14 mouse cellular contexts compared by ENCODE assay signal in the genomic region with DNA sequence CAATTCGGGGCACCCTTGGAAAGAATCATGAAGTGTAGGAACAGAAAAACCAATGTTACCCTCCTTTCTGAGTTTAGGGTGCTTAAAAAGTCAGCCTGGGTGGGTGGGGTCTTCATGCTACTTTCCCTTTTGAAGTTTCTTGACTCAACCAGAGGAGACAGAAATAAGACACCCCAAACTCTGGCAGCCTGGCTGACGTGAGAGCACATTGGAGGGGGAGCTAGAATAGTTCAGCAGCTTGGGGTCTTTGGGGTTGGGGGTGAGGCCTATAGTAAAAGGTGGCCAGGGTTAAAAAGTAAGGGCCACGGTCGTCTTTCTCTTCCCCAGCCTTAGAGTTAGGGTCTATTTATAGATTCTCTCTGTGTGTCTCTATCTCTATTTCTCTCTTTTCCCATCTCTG. TPM values are rescaled to one million over a fixed set of nuclear protein-coding genes. Genes with fewer than 3 reads are reported as not detected.
DNase-seq lines count a peak whose midpoint lies in the region; ATAC-seq and TF ChIP-seq lines count a peak whose summit lies in the region.
"Had no signal": no experiment of that assay in that cellular context is flagged by ENCODE, and none has a peak within 500 bp of the region (broad histone marks: within the 10 kb centered on the region; RNA-seq: fewer than 3 reads in every experiment).

No protein-coding gene starts in this region.

- H3K27me3 ChIP-seq in embryonic facial prominence, embryonic 13.5 days: peaks cover 98% of the 10 kb centered on the region
- peaks cover 22% of the 10 kb centered on the region for H3K27me3 ChIP-seq in forebrain, embryonic 13.5 days
- H3K27me3 ChIP-seq in hindbrain, postnatal 0 days (ENCODE audit: insufficient read depth, low read length): peaks cover 78% of the 10 kb centered on the region
- peaks cover 96% of the 10 kb centered on the region for H3K27me3 ChIP-seq in midbrain, embryonic 11.5 days (ENCODE audit: control insufficient read depth, insufficient read depth, low read length)

- no peak overlapping the region for H3K9ac ChIP-seq in embryonic facial prominence, embryonic 13.5 days
- H3K9ac ChIP-seq in forebrain, embryonic 13.5 days: peak overlapping the region; percentile 100
- H3K9ac ChIP-seq in hindbrain, postnatal 0 days (replicated peaks; ENCODE audit: low read length): no peak overlapping the region
- peak overlapping the region; percentile 40 for H3K9ac ChIP-seq in midbrain, embryonic 11.5 days (ENCODE audit: low read length)
- H3K9ac ChIP-seq: liver, embryonic 15.5 days had no signal

- peaks cover 44% of the 10 kb centered on the region for H3K4me1 ChIP-seq in embryonic facial prominence, embryonic 13.5 days
- peaks cover 76% of the 10 kb centered on the region for H3K4me1 ChIP-seq in forebrain, embryonic 13.5 days
- peaks cover 7% of the 10 kb centered on the region; the same call in 1 of the 2 replicates for H3K4me1 ChIP-seq in hindbrain, postnatal 0 days (ENCODE audit: insufficient read depth, low read length)
- peaks cover 26% of the 10 kb centered on the region for H3K4me1 ChIP-seq in midbrain, embryonic 11.5 days (ENCODE audit: control insufficient read depth, insufficient read depth, low read length)

- no peak overlapping the region for H3K27ac ChIP-seq in embryonic facial prominence, embryonic 13.5 days
- H3K27ac ChIP-seq in forebrain, embryonic 13.5 days: peak overlapping the region; percentile 99
- H3K27ac ChIP-seq in hindbrain, postnatal 0 days: no peak overlapping the region
- H3K27ac ChIP-seq in midbrain, embryonic 11.5 days (ENCODE audit: low read depth, low read length): no peak overlapping the region
- H3K27ac ChIP-seq: liver, embryonic 15.5 days had no signal

- no peaks in the 10 kb centered on the region for H3K9me3 ChIP-seq in embryonic facial prominence, embryonic 13.5 days
- no peaks in the 10 kb centered on the region for H3K9me3 ChIP-seq in forebrain, embryonic 13.5 days (replicated peaks)
- H3K9me3 ChIP-seq in hindbrain, postnatal 0 days (ENCODE audit: low read length): no peaks in the 10 kb centered on the region
- H3K9me3 ChIP-seq in midbrain, embryonic 11.5 days (ENCODE audit: control insufficient read depth, low read length): no peaks in the 10 kb centered on the region
- H3K9me3 ChIP-seq: liver, embryonic 15.5 days had no signal

- WGBS in embryonic facial prominence, embryonic 13.5 days: 22% methylated on average over 4 of the region's 4 CpGs
- 13% methylated on average over 4 of the region's 4 CpGs for WGBS in forebrain, embryonic 13.5 days
- 24% methylated on average over 4 of the region's 4 CpGs for WGBS in hindbrain, postnatal 0 days
- WGBS in midbrain, embryonic 11.5 days: 7% methylated on average over 4 of the region's 4 CpGs

- H3K4me3 ChIP-seq in embryonic facial prominence, embryonic 13.5 days: peak overlapping the region; percentile 47; the same call in 1 of the 2 replicates
- H3K4me3 ChIP-seq in forebrain, embryonic 13.5 days: peak overlapping the region; percentile 91
- peak overlapping the region; percentile 6; the same call in 1 of the 2 replicates for H3K4me3 ChIP-seq in hindbrain, postnatal 0 days (ENCODE audit: low read length)
- H3K4me3 ChIP-seq in midbrain, embryonic 11.5 days (ENCODE audit: low read depth, low read length): peak overlapping the region; percentile 40
- H3K4me3 ChIP-seq: erythroblast, embryonic 14.5 days had no signal

- H3K36me3 ChIP-seq in embryonic facial prominence, embryonic 13.5 days: no peaks in the 10 kb centered on the region
- H3K36me3 ChIP-seq in forebrain, embryonic 13.5 days (ENCODE audit: poor library complexity, severe bottlenecking): peaks cover 24% of the 10 kb centered on the region
- no peaks in the 10 kb centered on the region for H3K36me3 ChIP-seq in hindbrain, postnatal 0 days (ENCODE audit: insufficient read depth, low read length)
- H3K36me3 ChIP-seq in midbrain, embryonic 11.5 days (ENCODE audit: control insufficient read depth, insufficient read depth, low read length): no peaks in the 10 kb centered on the region
- H3K36me3 ChIP-seq: liver, embryonic 15.5 days had no signal

- TF ChIP-seq CTCF in hindbrain, postnatal 0 days (IDR thresholded peaks at IDR 0.05; ENCODE audit: low read depth): no peak

- H3K4me2 ChIP-seq in embryonic facial prominence, embryonic 13.5 days: peak overlapping the region; percentile 5; the same call in 1 of the 2 replicates
- peak overlapping the region; percentile 93 for H3K4me2 ChIP-seq in forebrain, embryonic 13.5 days
- H3K4me2 ChIP-seq in hindbrain, postnatal 0 days (ENCODE audit: low read depth, low read length): no peak overlapping the region
- H3K4me2 ChIP-seq in midbrain, embryonic 11.5 days: peak overlapping the region; percentile 52
- H3K4me2 ChIP-seq: liver, embryonic 15.5 days had no signal

- no peak for DNase-seq in hindbrain, postnatal 0 days (ENCODE audit: low spot score)
- peak; percentile 90 for DNase-seq in midbrain, embryonic 11.5 days (ENCODE audit: low spot score, missing footprints)
- DNase-seq in thymus, postnatal 4 days: no peak
- DNase-seq in right cerebral cortex, postnatal 10 days (ENCODE audit: low spot score in 2 of 2): no peak
- no peak for DNase-seq in cerebellum, adult 9-11 months
- DNase-seq: cerebellum, adult 18-20 months; kidney, adult 2 months; lung, postnatal 4 days had no signal

- ATAC-seq in embryonic facial prominence, embryonic 13.5 days (ENCODE audit: insufficient number of reproducible peaks, insufficient read depth, low FRiP score, low TSS enrichment, low read depth): no peak
- ATAC-seq in forebrain, embryonic 13.5 days: no peak
- no peak for ATAC-seq in hindbrain, postnatal 0 days
- ATAC-seq in midbrain, embryonic 11.5 days (ENCODE audit: low FRiP score): no peak
- ATAC-seq in monocyte, adult 5-6 weeks (replicated peaks; ENCODE audit: insufficient number of reproducible peaks, low FRiP score, low TSS enrichment, poor library complexity, severe bottlenecking): no peak

RNA-seq across cellular contexts. Expression of a gene that starts 14.6 kb away (rescaled TPM):
- 10.0 and 17.8 TPM in 2 replicates for polyA plus RNA-seq in embryonic facial prominence, embryonic 13.5 days (2015; fragmentation: Nextera tagmentation; extraction: Ambion mirVana)
- 153 and 167 TPM in 2 replicates for polyA plus RNA-seq in forebrain, embryonic 13.5 days (2015; fragmentation: Nextera tagmentation; extraction: Ambion mirVana)
- total RNA-seq in hindbrain, postnatal 0 days (2014; rRNA removed): 22.2 and 33.2 TPM in 2 replicates
- 4.6 and 7.3 TPM in 2 replicates for polyA plus RNA-seq in hindbrain, postnatal 0 days (2015; fragmentation: Nextera tagmentation; extraction: Ambion mirVana)
- polyA plus RNA-seq in midbrain, embryonic 11.5 days (2014; fragmentation: Nextera tagmentation; extraction: Ambion mirVana): 55.5 and 61.5 TPM in 2 replicates
- total RNA-seq in monocyte, adult 5-6 weeks (2017): not detected in 3 replicates
- total RNA-seq: granulocyte monocyte progenitor cell, adult 5-6 weeks had no signal

Comparison
In these comparisons a context has a peak if more than half of its experiments do, and no peak if none do; other contexts are left out.
1. H3K4me3 ChIP-seq: peak in every context shown above with its lines; median percentile 91 in forebrain, embryonic 13.5 days; 47 in embryonic facial prominence, embryonic 13.5 days; 40 in midbrain, embryonic 11.5 days; 6 in hindbrain, postnatal 0 days.
2. H3K9ac ChIP-seq: peak in forebrain, embryonic 13.5 days (single experiment) and midbrain, embryonic 11.5 days (single experiment); none in embryonic facial prominence, embryonic 13.5 days (single experiment) and hindbrain, postnatal 0 days (single experiment).